Comparison of ENCODE assay signal across 18 mouse cellular contexts in genomic region chr12:14015271-14015670, GRCm38 (mm10).
A peak's percentile ranks its signal among the peaks of the same experiment; 100 is the strongest.
DNase-seq lines count a peak whose midpoint lies in the region.
"Had no signal": no experiment of that assay in that cellular context is flagged by ENCODE, and none has a peak within 500 bp of the region (broad histone marks: within the 10 kb centered on the region; RNA-seq: fewer than 3 reads in every experiment).

No protein-coding gene starts in this region.

- DNase-seq in cerebellum, postnatal 10 days: peak; percentile 11 to 37
- DNase-seq in cerebellum, postnatal 4 days (ENCODE audit: low spot score in 2 of 2): no peak
- peak; percentile 2 for DNase-seq in kidney, adult 11 months
- no peak for DNase-seq in kidney, postnatal 10 days
- peak; percentile 49 for DNase-seq in Muller cell, postnatal 12 days (ENCODE audit: inconsistent ontology term)
- DNase-seq in fat pad, adult 2 months (ENCODE audit: extremely low read depth, low read depth, low spot score): peak; percentile 45
- no peak for DNase-seq in gastrocnemius, postnatal 36 days
- no peak for DNase-seq in frontal cortex, postnatal 14 days (ENCODE audit: low spot score in 2 of 2)
- DNase-seq: cerebellum, adult 11-12 months; cerebellum, adult 9-11 months; gastrocnemius, postnatal 14 days; heart, postnatal 4 days; kidney, adult 18-20 months; layer of hippocampus, postnatal 36 days; left cerebral cortex, postnatal 4 days; lung, adult 2 months; lung, postnatal 14 days; thymus, postnatal 14 days had no signal

- intact Hi-C loops in gastrocnemius, postnatal 36 days (cut with DNase I): no loop called here

Comparison
In these comparisons a context has a peak if more than half of its experiments do, and no peak if none do; other contexts are left out.
1. DNase-seq: peak in cerebellum, postnatal 10 days (2 of 2), kidney, adult 11 months (single experiment), Muller cell, postnatal 12 days (single experiment) and fat pad, adult 2 months (single experiment); none in cerebellum, postnatal 4 days (0 of 2), kidney, postnatal 10 days (single experiment), gastrocnemius, postnatal 36 days (0 of 2) and frontal cortex, postnatal 14 days (0 of 2).